Mouse (Mus musculus) right cerebral cortex, adult 2 months (tissue): ENCODE data around the gene Cpt2.

Experiments
- DNase-seq, 2 experiments: peaks; one replicate each; pipeline ENCODE4 v3.0.0; 2021 to 2022; ENCODE audit warnings: low spot score in 2 of 2

The Cpt2 gene

DNA sequence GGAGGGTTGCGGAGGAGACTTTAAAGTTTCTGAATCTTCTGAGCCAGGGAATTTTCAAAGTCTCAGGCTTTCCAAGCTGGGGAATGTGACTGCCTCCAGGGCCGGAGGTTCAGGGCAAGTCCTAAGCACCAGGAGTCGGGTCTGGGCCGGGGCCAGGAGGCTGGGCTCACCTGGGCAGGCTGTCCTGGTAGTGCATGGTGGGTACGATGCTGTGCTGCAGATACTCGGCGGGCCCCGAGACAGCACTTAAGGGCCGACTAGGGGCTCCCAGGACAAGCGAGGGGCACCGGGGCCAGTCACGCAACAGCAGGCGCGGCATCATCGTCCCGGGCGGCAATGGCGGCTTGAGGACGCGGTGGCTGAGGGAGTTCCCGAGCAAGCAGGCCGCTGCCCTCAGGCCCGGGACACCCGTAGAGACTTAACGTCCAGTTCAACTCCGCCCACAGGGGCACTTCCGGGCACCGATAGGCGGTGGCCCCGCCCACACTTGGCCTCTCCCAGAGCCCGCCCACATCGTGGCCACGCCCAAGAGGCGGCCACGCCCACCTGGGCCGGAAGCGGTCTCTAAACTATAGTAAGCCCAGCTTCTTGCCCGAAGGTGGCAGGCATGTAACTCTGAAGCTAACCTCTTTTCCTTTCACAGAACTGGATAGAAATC lies at the start of gene Cpt2:
Gene Cpt2, minus strand, starts transcription at position 466 of the 658 bp plus-strand sequence.
- peak; percentile 52 to 73 for DNase-seq

DNA sequence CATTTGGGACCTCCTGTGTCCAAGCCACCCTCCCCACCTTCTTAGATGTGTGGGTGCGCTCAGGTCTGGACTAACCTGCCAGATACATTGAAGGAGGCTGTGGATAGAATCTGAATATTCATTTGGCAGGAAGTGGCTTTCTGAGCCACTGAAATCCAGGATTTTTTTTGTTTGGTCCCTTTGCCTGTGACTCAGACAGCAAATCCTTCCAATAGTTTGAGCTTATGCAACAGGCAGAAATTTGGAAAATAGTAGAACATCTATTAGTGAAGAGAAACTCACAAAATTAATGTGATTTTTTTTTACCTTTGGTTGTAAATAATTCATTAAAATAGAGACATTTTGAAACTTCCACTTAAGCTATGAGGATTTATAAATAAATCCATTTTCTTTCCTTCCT lies 47.8 kb upstream of the Cpt2 start:
- no peak for DNase-seq

DNA sequence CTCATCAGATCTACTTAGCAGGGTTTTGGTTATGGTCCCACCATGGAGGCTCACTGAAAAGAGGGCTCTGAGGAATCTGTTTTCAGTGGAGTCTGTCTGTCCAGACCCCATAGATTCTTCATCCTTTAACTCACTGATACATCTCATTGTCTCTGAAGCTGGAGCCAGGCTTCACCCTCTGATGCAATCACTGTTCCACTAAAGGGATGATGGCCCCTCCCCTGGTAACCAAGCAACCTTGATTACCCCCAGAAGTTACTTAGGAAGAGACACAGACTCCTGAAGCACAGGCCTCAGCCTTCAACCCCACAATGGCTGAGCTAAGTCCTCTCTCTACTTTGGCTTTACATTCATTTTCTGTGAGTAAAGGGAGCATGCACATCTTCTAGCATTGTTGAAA lies 46.4 kb upstream of the Cpt2 start:
- no peak for DNase-seq

DNA sequence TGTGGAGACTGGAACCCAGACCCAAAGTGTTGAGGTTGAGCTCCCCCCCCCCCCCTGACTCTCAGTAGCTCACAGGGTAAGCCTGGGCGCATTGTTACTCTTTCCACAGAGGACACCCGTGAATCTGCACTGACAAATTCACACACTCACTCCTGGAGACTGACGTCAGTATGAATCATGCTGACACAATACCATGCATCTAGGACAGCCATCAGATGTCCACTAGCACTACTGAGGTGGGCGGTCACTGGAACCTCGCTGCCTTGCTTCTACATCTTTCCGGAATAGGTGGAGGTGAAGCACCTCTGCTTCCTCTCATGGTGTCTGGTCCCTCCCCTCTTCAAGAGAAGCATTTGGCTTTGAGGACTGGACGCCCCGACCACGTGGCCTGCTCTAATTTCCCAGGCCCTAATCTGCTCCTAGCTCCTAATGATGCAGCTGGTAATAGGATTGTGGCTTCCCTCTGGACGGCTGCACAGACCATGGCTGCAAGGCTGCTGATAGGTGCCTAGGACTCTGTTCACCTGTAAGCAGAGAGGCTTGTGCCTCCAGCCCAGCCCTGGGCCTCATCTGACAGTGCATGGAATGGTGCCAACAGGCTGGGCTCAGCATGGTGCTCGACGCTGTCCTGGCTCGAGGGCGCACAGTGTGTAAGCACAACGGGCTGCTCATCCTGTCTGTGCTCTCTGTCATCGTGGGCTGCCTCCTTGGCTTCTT lies 44.7 kb upstream of the Cpt2 start, which contains the start of gene Slc1a7:
Gene Slc1a7, plus strand, starts transcription at position 367 of the 717 bp plus-strand sequence.
- no peak for DNase-seq

DNA sequence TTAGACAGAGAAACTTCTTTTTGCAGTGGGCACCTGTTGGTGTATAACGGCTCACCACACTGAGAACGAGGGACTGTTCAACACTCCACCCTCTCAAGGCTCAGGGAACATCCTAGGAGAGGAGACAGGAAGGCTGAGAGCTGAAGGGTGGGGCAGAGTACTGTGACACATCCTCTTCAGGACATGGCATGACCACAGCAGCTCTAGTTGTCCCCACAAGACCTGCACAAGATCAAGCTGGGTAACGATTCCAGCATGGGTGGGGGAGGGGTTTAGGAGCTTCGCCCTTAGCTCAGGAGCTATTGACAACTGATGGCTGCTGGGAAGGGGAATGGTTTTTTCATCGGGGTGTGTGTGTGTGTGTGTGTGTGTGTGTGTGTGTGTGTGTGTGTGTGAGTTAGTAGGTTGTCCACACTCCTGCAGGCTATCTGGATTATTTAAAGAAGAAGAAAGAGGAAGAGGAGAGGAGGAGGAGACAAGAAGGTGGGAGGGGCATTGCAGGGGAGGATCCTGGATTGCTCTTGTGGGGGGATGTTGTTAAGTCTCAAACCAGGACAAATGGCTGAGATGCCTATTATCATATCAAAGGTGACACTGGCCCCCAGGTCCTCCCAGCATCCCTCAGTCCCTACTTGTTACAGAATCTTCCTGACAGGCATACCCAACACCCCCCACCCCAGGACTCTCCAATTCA lies 43.2 kb upstream of the Cpt2 start:
- no peak for DNase-seq

DNA sequence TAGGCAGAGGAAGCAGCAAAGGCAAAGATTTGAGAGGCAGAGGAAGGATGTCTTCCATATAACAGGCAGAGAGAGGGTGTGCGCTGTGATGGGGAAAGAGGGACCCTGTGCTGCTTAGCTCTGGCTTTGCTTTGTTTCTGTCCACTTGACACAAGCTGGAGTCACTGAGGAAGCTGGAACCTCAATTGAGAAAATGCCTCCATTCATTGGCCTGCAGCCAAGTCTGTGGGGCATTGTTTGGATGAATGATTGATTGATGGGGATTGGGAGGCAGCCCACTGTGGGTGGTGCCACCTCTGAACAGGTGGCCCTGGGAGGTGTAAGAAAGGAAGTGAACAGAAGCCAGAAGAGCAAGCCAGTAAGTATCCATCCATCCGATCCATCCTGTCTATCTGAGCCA lies 39.4 kb upstream of the Cpt2 start:
- DNase-seq, result no peak

DNA sequence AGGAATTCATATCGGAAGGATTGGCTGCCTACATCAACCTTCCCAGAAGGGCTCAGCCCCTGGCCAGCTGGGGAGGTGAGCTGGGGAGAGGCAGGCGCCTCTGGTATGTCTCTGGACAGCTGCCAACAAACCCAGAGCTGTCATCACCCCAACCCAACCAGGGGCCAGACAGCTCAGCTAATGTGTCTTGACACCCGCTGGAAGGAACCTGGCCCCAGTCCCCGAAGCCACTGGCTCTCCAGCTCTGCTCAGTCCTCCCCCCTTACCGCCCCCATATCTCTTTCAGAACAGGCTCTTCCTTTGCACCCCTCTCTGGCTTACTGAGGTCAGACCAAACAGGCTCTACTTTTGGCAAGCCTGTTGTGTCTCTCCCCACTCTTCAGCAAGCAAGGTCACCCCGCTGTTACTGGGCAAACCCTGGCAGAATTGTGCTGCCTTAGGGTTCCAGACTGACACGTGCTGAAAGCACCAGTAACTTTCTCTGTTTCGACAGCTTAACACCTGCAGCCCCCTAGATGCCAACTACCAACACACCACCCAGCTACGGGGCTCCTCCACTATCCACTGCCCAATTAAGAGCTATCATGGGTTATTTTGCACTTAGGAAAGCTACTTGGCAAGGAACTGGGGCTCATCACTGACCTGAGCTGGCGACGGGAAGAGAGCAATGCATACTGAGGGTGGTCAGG lies 38.8 kb upstream of the Cpt2 start:
- DNase-seq, result no peak

DNA sequence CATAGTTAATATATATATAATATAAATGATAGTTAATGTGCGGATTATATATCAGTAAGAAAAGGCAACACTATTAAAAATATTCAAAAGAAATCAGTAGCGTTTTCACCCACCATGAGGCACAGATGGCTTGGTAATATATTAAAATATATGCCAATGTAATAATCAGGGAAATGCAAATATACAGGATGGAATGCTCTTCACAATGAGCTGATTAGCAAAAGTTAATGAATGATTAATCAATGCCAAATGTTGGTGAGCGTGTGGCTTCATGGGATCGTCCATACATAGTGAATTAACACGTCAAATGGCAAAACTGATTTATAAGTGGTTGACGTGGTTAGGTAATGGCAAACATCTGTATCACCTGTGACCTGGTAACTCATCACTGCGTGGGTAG lies 35.1 kb upstream of the Cpt2 start:
- no peak for DNase-seq

DNA sequence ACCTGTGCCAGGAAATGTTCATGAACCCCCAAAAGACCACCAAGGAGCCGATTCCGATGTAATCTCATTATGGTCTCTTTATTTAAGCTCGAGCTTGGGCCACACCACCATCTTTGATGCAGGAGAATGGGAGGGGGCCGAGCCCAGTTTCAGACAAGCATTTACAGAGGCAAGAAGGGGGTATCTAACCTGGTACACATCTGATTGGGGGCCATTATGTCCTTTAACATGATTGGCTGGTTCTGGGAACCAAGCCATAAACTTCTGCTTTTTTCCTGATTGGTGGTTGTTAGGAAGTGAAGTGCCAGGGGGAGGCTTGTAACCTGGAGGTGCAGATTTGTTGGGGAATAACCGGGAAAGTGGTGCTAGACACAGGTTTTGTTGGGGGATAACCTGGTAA lies 32.3 kb upstream of the Cpt2 start:
- DNase-seq, result no peak

DNA sequence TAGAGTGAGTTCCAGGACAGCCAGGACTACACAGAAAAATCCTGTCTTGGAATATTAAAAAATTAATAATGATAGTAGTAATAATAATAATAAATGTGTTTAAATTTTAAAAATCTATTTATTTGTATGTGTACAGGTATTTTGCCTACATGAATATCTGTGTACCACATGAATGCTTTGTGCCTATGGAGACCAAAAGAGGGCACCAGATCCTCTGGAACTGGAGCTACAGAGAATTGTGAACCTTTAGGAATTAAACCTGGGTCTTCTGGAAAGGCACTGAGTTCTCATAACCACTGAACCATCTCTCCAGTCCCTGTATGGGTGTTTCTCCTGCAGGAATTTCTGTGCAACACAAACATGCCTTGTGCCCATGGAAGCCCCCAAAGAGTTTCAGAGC lies 29.4 kb upstream of the Cpt2 start:
- DNase-seq, result no peak

DNA sequence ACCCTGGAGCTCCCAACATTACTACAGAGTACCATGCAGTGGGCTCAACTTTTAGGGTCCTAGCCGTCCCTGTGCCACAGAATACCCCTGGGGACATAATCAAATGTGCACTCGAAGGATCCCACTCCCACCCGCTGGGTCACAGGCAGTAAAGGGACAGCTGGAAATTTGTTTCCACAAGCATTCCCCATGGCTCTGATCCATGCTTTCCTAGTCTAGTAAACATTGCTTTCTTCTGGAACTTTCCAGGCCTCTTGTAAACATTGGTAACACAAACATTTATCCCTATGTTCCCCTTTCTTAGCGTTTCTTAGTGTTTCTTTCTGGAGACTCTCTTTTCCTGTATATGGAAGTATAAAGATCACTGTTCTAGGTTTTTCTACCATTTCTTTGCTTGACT lies 26.5 kb upstream of the Cpt2 start:
- DNase-seq, result no peak

DNA sequence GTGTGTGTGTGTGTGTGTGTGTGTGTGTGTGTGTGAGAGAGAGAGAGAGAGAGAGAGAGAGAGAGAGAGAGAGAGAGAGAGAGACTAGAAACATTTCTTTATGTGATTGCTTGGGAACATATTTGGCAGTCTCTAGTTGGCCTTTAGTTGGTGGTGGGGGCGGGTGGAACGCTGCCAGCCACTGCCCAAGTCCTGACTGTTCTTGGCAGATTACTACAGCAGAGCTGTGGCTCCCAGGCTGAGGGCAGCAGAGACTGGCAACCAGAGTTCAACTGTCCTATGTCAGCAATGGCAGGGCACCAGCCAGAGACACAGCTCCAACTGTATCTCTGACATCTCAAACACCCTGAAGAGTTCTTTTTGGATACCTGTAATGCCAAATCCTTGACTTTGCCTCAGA lies 20.7 kb upstream of the Cpt2 start:
- no peak for DNase-seq

DNA sequence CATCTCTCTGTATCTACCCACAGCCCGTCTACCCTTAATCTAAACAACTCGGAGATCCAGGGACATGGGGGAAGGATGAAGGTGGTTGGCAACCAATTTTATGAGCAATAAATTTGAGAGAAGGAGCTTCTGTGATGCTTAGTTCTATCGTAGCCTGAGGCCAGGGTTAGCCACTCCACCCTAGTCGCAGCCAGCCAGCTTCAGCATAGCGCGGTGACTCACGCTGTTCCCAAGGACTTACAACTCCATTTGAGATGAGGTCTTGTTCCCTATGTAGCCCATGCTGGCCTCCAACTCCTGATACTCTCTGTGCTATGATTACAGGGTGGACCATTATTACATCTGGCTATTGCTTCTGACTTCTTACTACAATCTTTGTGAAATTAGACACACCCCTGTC lies 19.3 kb upstream of the Cpt2 start:
- DNase-seq, result no peak

DNA sequence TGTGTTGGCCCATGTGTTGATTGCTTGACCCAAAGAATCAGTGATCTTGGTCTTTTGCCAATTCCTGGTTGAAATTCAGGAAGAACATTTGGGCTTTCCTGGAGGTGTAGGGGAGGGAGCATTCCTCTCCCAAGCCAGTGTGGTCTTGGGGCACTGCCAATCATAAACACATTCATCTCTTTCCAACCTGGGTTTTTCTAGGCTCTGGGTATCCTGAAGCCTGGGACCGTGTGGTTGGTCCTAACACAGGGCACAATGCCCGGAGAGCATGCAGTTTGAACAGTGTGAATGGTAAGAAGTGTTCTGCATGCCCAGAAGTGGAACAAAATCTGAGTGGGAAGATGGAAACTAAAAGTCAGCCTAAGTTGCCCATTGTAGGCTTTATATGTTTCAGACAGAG lies 14.7 kb upstream of the Cpt2 start:
- DNase-seq, result no peak

DNA sequence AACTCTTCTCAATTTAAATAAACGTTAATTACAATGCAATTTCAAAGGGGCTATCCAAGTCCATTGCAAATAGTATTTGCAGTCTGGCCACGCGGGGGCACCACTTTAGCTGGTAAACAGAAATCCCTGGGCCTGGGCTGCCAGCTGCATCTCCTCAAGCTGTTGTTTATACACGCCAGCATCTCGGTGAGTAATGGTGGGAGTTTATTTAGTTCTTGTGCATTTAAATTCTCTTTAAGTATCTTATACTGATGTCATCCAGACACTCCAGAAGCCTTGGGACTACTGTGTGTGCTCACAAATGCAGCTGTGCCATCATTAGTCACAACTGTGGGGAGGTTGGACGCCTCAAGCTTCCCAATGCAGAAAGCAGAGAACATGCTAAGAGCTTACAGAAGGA lies 13.9 kb upstream of the Cpt2 start:
- DNase-seq, result peak; percentile 77 to 79

DNA sequence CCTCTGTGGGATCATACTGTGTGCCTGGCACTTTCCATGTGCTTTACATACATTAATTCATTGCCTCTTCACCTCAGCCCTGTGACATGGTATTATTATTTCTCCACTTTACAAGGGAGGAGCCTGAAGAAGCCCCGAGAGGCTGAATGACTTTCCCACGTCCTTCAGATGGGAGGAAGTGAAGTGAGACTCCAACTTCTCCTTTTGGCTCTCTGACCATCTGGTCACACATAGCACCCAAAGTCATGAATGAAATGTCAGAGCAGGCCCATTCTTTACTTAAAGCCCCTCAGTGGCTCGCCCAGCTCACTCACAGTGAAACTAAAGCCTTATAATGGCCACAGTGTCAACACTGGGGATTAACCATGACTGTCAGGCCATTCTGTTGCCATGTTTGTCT lies 11.8 kb upstream of the Cpt2 start:
- no peak for DNase-seq

DNA sequence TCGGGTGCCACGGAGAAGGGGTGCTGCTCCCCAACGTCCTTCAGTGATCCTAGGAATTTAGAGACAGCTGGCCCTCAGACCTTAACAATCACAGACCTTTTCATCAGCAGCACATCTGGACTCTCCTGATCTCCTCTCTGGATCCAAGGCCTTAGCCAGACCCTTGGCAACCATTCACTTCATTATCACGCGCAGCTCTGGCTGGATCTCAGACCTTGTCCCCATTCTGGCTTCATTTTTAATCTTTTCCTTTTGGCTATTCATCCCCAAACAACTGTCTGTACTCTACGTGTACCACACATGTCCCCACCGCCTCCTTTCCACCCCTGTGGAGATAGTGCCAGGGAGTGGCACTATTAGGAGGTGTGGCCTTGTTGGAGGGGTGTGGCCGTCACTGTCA lies 9.8 kb upstream of the Cpt2 start:
- no peak for DNase-seq

DNA sequence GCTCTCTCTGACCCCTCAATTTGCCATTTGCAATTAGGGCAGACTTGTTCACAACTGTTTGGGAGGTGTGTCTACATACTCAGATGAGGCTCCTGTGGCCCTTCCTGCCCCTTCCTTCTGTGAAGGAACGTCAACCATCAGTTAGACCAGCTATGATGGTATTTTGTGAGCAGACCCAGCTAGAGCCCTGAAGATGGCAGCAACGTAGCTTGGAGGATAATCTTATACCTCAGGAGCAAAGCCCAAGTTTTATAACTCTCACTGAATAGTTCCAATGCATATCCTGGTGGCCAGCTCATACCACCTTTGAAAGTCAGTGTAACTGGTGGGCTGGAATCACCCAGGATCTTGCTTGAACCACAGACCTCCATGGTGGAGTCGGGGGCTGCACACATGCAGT lies 8.0 kb upstream of the Cpt2 start:
- DNase-seq, result peak in 1 of 2 experiments; percentile 7

DNA sequence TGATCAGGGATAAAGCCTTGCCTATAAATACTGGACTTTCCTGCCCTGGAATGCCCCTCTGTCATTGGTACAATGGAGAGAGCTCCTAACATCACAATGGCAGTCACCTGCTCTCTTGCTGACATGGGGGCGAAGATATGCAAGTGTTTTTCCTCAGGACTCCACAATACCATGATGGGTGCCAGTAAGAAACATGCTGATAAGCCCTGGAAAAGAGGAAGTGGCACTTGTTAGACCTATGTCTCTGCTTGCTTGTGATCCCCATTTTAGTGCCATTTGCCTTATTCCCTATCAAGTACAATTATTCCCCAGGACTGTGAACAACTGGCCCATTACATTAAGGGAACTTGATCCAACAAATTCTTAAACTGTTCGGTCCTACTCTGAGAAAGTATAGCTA lies 5.3 kb upstream of the Cpt2 start:
- DNase-seq, result no peak

DNA sequence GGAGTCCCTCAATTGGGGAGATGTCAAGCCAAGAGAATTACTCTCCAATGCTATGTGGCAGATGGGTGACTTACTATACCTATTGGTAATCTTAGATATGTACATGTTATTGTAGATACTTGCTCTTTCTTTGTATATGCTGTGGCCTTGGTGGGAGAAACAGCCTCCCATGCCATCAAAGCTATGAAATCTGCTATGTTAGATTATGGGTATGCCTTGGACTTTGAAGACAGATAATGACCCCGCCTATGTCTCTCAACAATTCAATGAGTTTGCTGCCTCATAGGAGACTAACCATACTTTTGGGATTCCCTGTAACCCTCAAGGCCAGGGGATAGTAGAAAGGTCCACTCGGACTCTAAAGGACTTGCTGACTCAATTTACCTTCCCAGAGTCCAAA lies 4.9 kb upstream of the Cpt2 start:
- no peak for DNase-seq

DNA sequence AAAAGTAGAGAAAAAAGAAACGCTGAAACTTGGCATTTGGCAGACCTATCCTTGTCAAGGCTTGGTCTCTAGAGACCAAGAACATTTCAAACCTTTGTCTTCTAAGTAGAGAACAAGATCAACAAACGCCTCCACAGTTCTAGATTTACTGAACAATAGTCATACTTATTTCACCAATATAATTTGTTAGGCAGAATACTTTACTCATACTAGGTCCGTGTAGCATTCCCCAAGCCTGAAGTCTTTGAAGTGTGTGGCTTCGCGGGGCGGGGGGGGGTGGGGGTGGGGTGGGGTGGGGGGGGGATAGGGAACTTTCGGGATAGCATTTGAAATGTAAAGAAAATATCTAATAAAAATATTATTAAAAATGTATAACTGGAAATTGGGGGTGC lies 389 bp upstream of the Cpt2 start:
- no peak for DNase-seq

DNA sequence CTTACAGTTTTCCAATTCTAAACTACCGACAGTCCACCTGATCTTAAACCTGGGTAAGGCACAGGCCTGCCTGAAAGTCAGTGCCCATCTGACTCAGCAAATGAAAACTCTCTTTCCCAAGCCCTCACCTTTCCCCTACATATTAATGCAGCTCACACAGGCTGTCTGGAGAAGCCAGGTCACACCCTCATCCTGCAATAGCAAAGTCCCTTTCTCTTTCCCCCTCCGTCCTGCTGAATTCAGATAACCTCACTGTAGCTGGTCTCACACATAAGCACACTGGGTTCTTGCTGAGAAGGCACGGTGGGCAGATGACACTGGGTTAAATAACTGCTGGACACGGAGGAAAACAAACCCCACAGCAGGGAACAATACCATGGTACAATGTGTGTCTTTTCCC lies 1.5 kb downstream of the Cpt2 start:
- DNase-seq, result no peak
